Mouse (Mus musculus): ENCODE measurements around the gene Lmbrd1. TPM values are rescaled to one million over a fixed set of nuclear protein-coding genes. Genes with fewer than 3 reads are reported as not detected.
"Not testable (repeated sequence)": the region's sequence is repeated elsewhere in the genome, so short reads cannot be mapped to it uniquely, and the experiment has no call there.

Lmbrd1 gene
- total RNA-seq (2022): 10 to 100 TPM; 74.9 to 92.9 (median 79.9) TPM

GRCm38 (mm10) chr1:24678205-24678917 lies at the start of gene Lmbrd1:
Gene Lmbrd1, plus strand, starts transcription at chr1:24678630.
- peak; percentile 93 for DNase-seq

- no peak for DNase-seq
Observed at GRCm38 (mm10) chr1:24633553-24634132, 44.8 kb upstream of the Lmbrd1 start.

GRCm38 (mm10) chr1:24650100-24650499 lies 28.3 kb upstream of the Lmbrd1 start:
- DNase-seq: no peak

- DNase-seq: no peak
Observed at GRCm38 (mm10) chr1:24659914-24660313, 18.5 kb upstream of the Lmbrd1 start.

GRCm38 (mm10) chr1:24660662-24661061 lies 17.8 kb upstream of the Lmbrd1 start:
- DNase-seq: not testable (repeated sequence)

GRCm38 (mm10) chr1:24661551-24661950 lies 16.9 kb upstream of the Lmbrd1 start:
- no peak for DNase-seq

- DNase-seq: no peak
Observed at GRCm38 (mm10) chr1:24664158-24664557, 14.3 kb upstream of the Lmbrd1 start.

GRCm38 (mm10) chr1:24673231-24673630 lies 5.2 kb upstream of the Lmbrd1 start:
- no peak for DNase-seq

GRCm38 (mm10) chr1:24677706-24678105 lies 724 bp upstream of the Lmbrd1 start:
- no peak for DNase-seq

GRCm38 (mm10) chr1:24679071-24679470 lies 641 bp downstream of the Lmbrd1 start:
- no peak for DNase-seq

- no peak for DNase-seq
Observed at GRCm38 (mm10) chr1:24680991-24681390, 2.6 kb downstream of the Lmbrd1 start.

GRCm38 (mm10) chr1:24681946-24682345 lies 3.5 kb downstream of the Lmbrd1 start:
- DNase-seq: no peak

GRCm38 (mm10) chr1:24683947-24684346 lies 5.5 kb downstream of the Lmbrd1 start:
- no peak for DNase-seq

- no peak for DNase-seq
Observed at GRCm38 (mm10) chr1:24685606-24686005, 7.2 kb downstream of the Lmbrd1 start.

GRCm38 (mm10) chr1:24686235-24687021 lies 8.0 kb downstream of the Lmbrd1 start:
- DNase-seq: no peak

- DNase-seq: no peak
Observed at GRCm38 (mm10) chr1:24697677-24698076, 19.2 kb downstream of the Lmbrd1 start.

GRCm38 (mm10) chr1:24698146-24698880 lies 19.9 kb downstream of the Lmbrd1 start:
- no peak for DNase-seq

- DNase-seq: no peak
Observed at GRCm38 (mm10) chr1:24699320-24699719, 20.9 kb downstream of the Lmbrd1 start.

GRCm38 (mm10) chr1:24700241-24700640 lies 21.8 kb downstream of the Lmbrd1 start:
- no peak for DNase-seq

GRCm38 (mm10) chr1:24703821-24704220 lies 25.4 kb downstream of the Lmbrd1 start:
- no peak for DNase-seq

GRCm38 (mm10) chr1:24716301-24716700 lies 37.9 kb downstream of the Lmbrd1 start:
- DNase-seq: no peak

- DNase-seq: no peak
Observed at GRCm38 (mm10) chr1:24719621-24720020, 41.2 kb downstream of the Lmbrd1 start.

GRCm38 (mm10) chr1:24720209-24720608 lies 41.8 kb downstream of the Lmbrd1 start:
- no peak for DNase-seq

Data from adrenal gland, adult 8-10 months (tissue).